Mouse (Mus musculus): ENCODE results near the gene Ccdc69. TPM values are rescaled to one million over a fixed set of nuclear protein-coding genes. Genes with fewer than 3 reads are reported as not detected.

Gene Ccdc69
- polyA plus RNA-seq, 1 experiment from 2014 or later: 0.47 TPM

DNA sequence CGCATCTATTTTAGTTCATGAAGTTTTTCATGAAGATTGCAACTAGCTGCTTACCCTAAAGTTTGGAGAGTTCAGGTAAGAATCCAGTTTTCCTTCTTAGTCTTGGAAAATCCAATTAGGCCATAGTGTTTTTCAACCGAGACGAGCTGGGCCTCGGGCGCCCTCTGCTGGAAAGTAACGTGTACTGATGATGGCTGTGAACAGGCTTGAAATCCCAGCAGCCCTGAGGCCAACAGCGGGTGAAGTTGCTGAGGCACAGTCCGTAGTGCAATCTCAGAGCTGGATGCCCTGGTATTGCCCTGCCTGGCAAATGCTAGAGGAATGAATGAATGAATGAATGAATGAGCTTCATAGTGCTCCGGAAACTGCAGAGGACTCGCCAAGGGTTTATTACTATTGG, 9.1 kb upstream of the Ccdc69 start:
- Histone ChIP-seq H3K36me3 (replicated peaks) (no peaks in the 10 kb centered on the region), H3K9me3 (no peaks in the 10 kb centered on the region), H3K4me3 (no peak overlapping the region), H3K27me3 (replicated peaks; ENCODE audit: low read depth, poor library complexity, severe bottlenecking) (peaks cover 8% of the 10 kb centered on the region; the same call in 1 of the 2 replicates), H3K4me1 (no peaks in the 10 kb centered on the region), H3K27ac (replicated peaks) (no peak overlapping the region)
- WGBS: 5% methylated on average over 10 of the region's 10 CpGs
- DNase-seq (ENCODE audit: low spot score): peak; percentile 85

DNA sequence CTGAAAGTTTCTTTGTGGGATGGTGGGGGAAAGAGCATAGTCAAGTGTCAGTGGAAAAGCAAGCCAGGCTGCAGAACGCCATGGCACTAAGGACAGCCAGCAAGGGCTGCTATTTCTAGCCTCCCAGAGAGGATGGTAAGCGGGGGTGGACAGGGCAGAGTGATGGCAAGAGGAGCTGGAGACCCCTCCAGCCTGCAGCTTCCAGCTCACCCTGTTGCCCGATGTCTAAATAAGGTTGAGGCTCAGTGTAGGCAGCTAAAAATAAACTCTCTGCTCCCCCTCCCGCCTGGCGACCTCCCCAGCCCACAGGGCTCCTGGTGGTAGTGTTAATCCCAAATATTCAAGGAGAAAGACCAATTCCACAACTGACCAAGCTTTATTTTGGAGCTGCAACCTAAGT, 7.5 kb upstream of the Ccdc69 start:
- no peaks in the 10 kb centered on the region for H3K9me3 ChIP-seq
- WGBS: 54% methylated on average over 5 of the region's 5 CpGs
- DNase-seq (ENCODE audit: low spot score): no peak
- H3K4me3 ChIP-seq: no peak overlapping the region
- no peaks in the 10 kb centered on the region for H3K4me1 ChIP-seq
- no peaks in the 10 kb centered on the region for H3K36me3 ChIP-seq (replicated peaks)
- H3K27ac ChIP-seq (replicated peaks): no peak overlapping the region
- H3K27me3 ChIP-seq (replicated peaks; ENCODE audit: low read depth, poor library complexity, severe bottlenecking): peaks cover 8% of the 10 kb centered on the region; the same call in 1 of the 2 replicates

DNA sequence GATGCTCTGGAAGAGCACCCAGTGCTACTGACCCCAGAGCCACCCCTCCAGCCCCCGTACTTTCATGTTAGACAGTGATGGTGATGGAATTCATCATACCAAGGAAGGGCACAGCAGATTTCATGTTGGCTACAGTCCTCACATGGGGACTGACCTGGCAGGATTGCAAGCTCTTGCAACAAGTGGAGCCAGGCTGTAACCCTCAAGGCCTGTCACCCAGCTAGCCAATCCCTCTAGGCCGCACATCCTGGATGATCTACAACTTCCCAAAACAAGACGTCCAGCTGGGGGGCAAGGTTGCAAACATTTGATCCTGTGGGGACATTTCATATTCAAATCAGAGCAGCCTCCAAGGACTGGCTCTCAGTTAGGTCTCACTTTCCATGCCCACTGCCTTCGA, 6.7 kb upstream of the Ccdc69 start:
- Histone ChIP-seq H3K27ac (replicated peaks) (no peak overlapping the region), H3K4me1 (no peaks in the 10 kb centered on the region), H3K27me3 (replicated peaks; ENCODE audit: low read depth, poor library complexity, severe bottlenecking) (peaks cover 10% of the 10 kb centered on the region; the same call in 1 of the 2 replicates), H3K4me3 (no peak overlapping the region), H3K9me3 (no peaks in the 10 kb centered on the region), H3K36me3 (replicated peaks) (no peaks in the 10 kb centered on the region)
- 77% methylated on average over 4 of the region's 4 CpGs for WGBS
- DNase-seq (ENCODE audit: low spot score): no peak

DNA sequence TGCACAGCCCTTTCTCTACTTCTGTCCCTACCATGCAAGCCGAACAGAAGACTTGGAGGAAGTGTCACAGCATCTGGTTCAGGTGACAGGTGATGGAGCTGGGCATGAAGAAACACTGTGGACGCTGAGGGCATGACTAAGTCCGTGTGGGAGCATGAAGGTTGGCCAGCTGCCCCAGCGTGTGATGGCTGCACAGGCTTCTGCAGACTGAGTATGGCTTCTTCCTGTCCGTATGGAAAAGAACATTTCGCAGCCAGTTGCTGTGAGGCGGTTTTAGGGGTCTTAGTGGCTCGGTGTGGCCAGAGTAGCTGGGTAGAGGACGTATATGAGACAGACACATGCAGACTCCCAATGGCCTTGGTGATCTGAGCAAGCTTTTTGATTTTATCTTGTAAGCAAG, 3.3 kb upstream of the Ccdc69 start:
- Histone ChIP-seq H3K4me3 (no peak overlapping the region), H3K36me3 (replicated peaks) (no peaks in the 10 kb centered on the region), H3K9me3 (no peaks in the 10 kb centered on the region), H3K4me1 (peaks cover 21% of the 10 kb centered on the region), H3K27ac (replicated peaks) (no peak overlapping the region), H3K27me3 (replicated peaks; ENCODE audit: low read depth, poor library complexity, severe bottlenecking) (peaks cover 37% of the 10 kb centered on the region)
- no peak for DNase-seq (ENCODE audit: low spot score)
- WGBS: 91% methylated on average over 9 of the region's 9 CpGs

DNA sequence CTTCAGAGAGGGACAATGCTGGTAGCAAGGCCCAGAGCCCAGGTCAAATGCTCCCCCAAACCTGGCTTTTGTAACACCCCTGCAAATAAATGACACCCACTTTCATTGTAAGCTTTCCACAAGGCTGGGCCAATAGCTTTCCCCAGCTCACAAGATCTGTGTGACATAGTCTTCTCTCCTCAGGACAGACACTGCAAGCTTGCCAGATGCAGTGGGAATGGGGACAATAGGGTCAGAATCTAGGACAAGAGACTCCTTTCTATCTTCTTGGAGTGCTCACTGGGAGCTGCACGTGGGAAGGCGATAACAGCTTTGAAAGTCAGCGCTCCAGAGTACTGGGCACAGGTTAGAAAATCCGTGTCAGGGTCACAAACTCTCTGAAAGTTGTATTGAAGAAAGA, 1.2 kb upstream of the Ccdc69 start:
- WGBS: 81% methylated on average over 4 of the region's 4 CpGs
- Histone ChIP-seq H3K4me1 (peaks cover 21% of the 10 kb centered on the region), H3K27ac (replicated peaks) (no peak overlapping the region), H3K9me3 (no peaks in the 10 kb centered on the region), H3K4me3 (no peak overlapping the region), H3K27me3 (replicated peaks; ENCODE audit: low read depth, poor library complexity, severe bottlenecking) (peaks cover 44% of the 10 kb centered on the region), H3K36me3 (replicated peaks) (no peaks in the 10 kb centered on the region)
- no peak for DNase-seq (ENCODE audit: low spot score)

DNA sequence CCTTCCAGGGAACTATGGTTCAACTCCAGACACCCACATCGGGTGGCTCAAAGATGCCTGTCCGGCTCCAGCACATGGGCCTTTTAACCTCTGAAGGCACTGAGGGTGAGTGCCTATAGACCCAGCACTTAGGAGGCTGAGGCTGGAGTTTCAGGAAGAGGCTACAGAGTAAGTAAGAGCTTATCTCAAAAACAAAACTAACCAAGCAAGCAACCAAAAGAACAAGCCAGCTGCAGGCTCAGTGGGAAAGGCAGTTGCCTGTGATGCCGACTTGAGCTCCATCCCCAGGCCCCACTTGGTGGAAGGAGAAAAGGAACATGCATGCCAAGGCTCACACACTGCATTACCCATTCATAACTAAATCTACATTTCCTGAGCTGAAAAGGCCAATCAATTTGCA, 571 bp upstream of the Ccdc69 start:
- Histone ChIP-seq H3K9me3 (no peaks in the 10 kb centered on the region), H3K4me1 (peaks cover 21% of the 10 kb centered on the region), H3K27me3 (replicated peaks; ENCODE audit: low read depth, poor library complexity, severe bottlenecking) (peaks cover 44% of the 10 kb centered on the region), H3K27ac (replicated peaks) (no peak overlapping the region), H3K36me3 (replicated peaks) (no peaks in the 10 kb centered on the region), H3K4me3 (peak overlapping the region; percentile 64; the same call in 1 of the 2 replicates)
- no peak for DNase-seq (ENCODE audit: low spot score)
- WGBS: 57% methylated on average over 3 of the region's 3 CpGs

DNA sequence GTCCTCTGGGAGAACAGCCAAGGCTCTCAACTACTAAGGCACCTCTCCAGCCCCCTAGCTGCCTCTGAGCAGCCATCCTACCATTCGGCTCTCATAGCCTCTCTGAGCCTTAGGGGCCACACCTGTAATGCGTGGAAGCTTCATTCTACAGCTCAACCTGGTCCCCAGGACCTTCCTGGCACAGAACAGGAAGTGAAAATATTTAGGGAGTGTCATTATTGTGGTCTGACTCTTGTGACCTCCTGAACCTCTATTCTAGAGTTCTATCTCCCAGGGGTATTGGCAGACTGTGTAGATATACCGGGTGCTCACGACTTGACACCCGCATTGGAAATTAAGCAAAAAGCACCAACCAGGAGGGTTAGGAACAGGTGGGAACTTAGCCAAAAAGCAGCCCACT, 1.7 kb downstream of the Ccdc69 start:
- Histone ChIP-seq H3K36me3 (replicated peaks) (no peaks in the 10 kb centered on the region), H3K9me3 (no peaks in the 10 kb centered on the region), H3K4me3 (no peak overlapping the region), H3K27me3 (replicated peaks; ENCODE audit: low read depth, poor library complexity, severe bottlenecking) (peaks cover 44% of the 10 kb centered on the region), H3K27ac (replicated peaks) (no peak overlapping the region), H3K4me1 (peaks cover 26% of the 10 kb centered on the region)
- 84% methylated on average over 5 of the region's 5 CpGs for WGBS
- DNase-seq (ENCODE audit: low spot score): no peak

DNA sequence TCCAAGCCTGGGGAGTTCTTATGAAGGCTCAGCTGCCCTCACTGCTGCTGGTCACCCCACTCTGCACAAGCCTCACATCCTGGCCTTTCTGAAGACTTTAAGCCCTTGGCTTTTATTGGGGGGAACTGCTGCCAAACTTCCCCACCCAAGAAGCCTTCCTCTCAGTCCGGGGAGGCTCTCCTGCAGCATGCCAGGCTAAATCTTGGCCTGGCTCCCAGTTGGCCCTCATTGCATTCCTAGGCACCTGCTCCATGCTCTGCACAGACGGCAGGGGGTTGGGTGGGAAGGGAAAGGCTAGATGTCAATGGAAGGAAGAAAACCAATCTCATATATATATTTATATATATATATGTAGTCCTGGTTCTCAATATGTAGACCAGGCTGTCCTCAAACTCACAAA, 2.3 kb downstream of the Ccdc69 start:
- DNase-seq (ENCODE audit: low spot score): no peak
- no peaks in the 10 kb centered on the region for H3K9me3 ChIP-seq
- H3K27me3 ChIP-seq (replicated peaks; ENCODE audit: low read depth, poor library complexity, severe bottlenecking): peaks cover 44% of the 10 kb centered on the region
- H3K4me1 ChIP-seq: peaks cover 26% of the 10 kb centered on the region
- no peak overlapping the region for H3K27ac ChIP-seq (replicated peaks)
- no peak overlapping the region for H3K4me3 ChIP-seq
- no peaks in the 10 kb centered on the region for H3K36me3 ChIP-seq (replicated peaks)
- 79% methylated on average over 2 of the region's 2 CpGs for WGBS

DNA sequence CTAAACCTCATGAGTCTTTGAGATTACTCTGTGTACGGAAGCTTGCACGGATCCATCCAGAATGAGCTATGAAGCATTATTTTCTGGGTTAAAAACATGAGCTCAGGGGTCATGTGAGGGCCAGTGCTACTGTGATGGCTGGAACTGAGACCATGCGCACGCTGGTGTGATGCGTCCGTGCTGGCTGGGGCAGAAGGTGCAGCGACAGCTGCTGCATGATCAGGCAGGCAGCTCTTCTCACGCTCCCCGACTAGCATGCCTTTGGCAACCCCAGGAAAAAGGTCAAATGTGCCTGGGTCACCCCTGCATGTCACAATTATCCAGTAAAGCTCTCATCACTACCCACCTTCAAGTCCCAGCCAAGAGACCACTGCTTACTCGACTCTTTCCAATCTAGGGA, 4.7 kb downstream of the Ccdc69 start:
- no peak for DNase-seq (ENCODE audit: low spot score)
- Histone ChIP-seq H3K27ac (replicated peaks) (no peak overlapping the region), H3K4me1 (peaks cover 27% of the 10 kb centered on the region), H3K27me3 (replicated peaks; ENCODE audit: low read depth, poor library complexity, severe bottlenecking) (peaks cover 27% of the 10 kb centered on the region), H3K36me3 (replicated peaks) (no peaks in the 10 kb centered on the region), H3K9me3 (no peaks in the 10 kb centered on the region), H3K4me3 (no peak overlapping the region)
- WGBS: 71% methylated on average over 10 of the region's 10 CpGs

DNA sequence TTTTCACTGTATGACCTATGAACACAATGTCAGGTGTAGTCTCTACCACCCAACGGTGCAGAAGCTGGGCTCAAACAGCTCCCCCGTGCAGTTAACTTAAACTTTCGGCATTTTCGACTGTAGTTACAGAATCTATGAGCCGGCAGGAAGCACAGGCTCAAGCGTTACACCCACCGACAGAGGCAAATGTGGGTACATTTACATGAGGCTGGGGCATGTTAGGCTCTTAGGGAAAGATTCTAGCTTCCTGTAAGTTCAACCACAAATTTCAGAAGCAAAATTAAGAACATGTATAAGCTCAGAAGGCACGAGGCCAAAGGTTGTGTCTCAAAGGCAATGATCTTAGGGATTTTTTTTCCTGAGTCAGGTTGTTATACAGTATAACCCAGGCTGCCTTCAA, 5.5 kb downstream of the Ccdc69 start:
- Histone ChIP-seq H3K9me3 (no peaks in the 10 kb centered on the region), H3K36me3 (replicated peaks) (no peaks in the 10 kb centered on the region), H3K27ac (replicated peaks) (no peak overlapping the region), H3K4me1 (peaks cover 20% of the 10 kb centered on the region), H3K27me3 (replicated peaks; ENCODE audit: low read depth, poor library complexity, severe bottlenecking) (peaks cover 20% of the 10 kb centered on the region), H3K4me3 (no peak overlapping the region)
- DNase-seq (ENCODE audit: low spot score): no peak
- 87% methylated on average over 8 of the region's 8 CpGs for WGBS

DNA sequence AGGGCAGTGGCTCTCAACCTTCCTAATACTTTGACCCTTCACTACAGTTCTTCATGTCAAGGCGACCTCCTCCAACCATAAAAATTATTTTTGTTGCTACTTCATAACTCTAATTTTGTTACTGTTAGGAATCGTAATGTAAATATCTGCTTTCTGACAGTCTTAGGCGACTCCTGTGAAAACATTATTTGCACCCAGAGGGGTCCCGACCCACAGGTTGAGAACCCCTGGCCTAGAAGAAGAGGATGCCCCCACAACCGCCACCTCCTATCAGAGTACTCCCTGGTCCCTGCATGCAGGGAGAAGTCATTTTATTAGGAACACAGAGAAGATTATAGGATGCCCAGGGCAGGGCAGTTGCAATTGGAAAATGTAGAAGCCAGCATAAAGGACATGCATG, 6.6 kb downstream of the Ccdc69 start:
- H3K27ac ChIP-seq (replicated peaks): no peak overlapping the region
- no peak overlapping the region for H3K4me3 ChIP-seq
- 87% methylated on average over 5 of the region's 5 CpGs for WGBS
- H3K27me3 ChIP-seq (replicated peaks; ENCODE audit: low read depth, poor library complexity, severe bottlenecking): 0 out of 2 replicates have a peak, but pooled peaks cover 9% of the 10 kb centered on the region
- H3K36me3 ChIP-seq (replicated peaks): no peaks in the 10 kb centered on the region
- no peaks in the 10 kb centered on the region for H3K9me3 ChIP-seq
- DNase-seq (ENCODE audit: low spot score): no peak
- H3K4me1 ChIP-seq: peaks cover 10% of the 10 kb centered on the region; the same call in 1 of the 2 replicates

DNA sequence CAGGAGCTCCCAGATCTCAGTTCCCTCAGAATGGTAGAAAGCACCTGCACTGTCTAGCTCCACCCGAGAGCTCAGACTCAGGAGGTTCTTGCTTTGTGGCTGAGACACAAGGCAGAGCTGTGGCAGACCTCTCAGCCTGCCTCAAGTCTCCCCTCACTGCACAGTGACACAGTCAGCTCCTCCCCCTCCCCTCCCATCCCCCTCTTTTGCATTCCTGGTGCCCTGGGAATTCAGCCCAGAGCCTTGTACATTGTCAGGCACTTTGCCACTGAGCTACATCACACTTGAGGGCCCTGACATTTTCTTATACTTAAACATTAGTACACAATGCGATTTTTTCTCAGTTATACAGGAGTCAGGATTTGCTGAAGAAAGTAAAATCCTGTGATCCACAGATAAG, 8.9 kb downstream of the Ccdc69 start:
- DNase-seq (ENCODE audit: low spot score): no peak
- Histone ChIP-seq H3K9me3 (no peaks in the 10 kb centered on the region), H3K27ac (replicated peaks) (no peak overlapping the region), H3K4me1 (peaks cover 10% of the 10 kb centered on the region; the same call in 1 of the 2 replicates), H3K4me3 (no peak overlapping the region), H3K27me3 (replicated peaks; ENCODE audit: low read depth, poor library complexity, severe bottlenecking) (no peaks in the 10 kb centered on the region), H3K36me3 (replicated peaks) (no peaks in the 10 kb centered on the region)
- WGBS: 56% methylated on average over 2 of the region's 2 CpGs

DNA sequence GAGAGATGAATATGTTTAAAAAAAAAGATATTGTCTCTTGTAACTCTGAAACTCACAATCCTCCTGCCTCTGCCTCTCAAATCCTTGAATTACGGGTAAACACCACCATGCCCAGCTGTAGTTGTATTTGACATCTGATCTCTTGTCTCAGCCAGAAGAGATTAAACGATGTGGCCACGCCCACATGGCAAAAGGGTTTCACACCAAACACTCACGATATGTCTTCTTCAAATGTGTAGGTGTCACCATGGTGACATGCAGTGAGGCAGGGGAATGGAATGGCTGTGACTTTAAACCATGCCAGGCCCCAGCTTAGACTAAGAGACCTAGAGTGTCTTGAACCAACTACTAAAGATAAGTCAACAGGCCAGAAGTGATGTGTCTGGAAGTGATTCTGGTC, 11.0 kb downstream of the Ccdc69 start:
- Histone ChIP-seq H3K27ac (replicated peaks) (no peak overlapping the region), H3K4me3 (no peak overlapping the region), H3K36me3 (replicated peaks) (no peaks in the 10 kb centered on the region), H3K27me3 (replicated peaks; ENCODE audit: low read depth, poor library complexity, severe bottlenecking) (no peaks in the 10 kb centered on the region), H3K4me1 (peaks cover 13% of the 10 kb centered on the region), H3K9me3 (no peaks in the 10 kb centered on the region)
- DNase-seq (ENCODE audit: low spot score): no peak
- 67% methylated on average over 4 of the region's 4 CpGs for WGBS

DNA sequence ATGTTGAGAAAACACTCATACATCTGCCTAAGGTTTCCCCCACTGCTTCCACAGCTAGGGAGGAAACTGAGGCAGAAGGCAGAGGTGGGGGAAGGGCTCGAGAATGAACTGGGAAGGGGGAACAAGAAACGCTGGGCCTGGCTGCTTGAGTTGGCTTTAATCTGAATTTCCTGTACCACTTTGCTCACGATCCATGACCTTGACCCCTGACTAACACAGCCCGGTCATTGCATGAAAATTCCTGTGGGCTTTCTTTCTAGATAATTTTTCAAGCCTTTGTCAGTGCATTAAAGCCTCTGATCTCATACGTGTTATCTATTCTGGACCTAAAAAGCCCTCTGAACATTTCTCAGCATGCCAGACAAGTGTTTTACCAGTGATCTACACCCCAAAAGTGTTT, 15.1 kb downstream of the Ccdc69 start:
- Histone ChIP-seq H3K27me3 (replicated peaks; ENCODE audit: low read depth, poor library complexity, severe bottlenecking) (no peaks in the 10 kb centered on the region), H3K4me3 (no peak overlapping the region), H3K4me1 (peaks cover 9% of the 10 kb centered on the region), H3K27ac (replicated peaks) (no peak overlapping the region), H3K36me3 (replicated peaks) (no peaks in the 10 kb centered on the region), H3K9me3 (no peaks in the 10 kb centered on the region)
- 41% methylated on average over 5 of the region's 5 CpGs for WGBS
- no peak for DNase-seq (ENCODE audit: low spot score)

All from embryonic facial prominence, embryonic 10.5 days (tissue).